Mouse (Mus musculus) forebrain, embryonic 10.5 days (tissue): ENCODE results near the gene Drd1. TPM values are rescaled to one million over a fixed set of nuclear protein-coding genes. Genes with fewer than 3 reads are reported as not detected.

ENCODE experiments used
- DNase-seq: peaks from one replicate; pipeline ENCODE4 v3.0.0-alpha.2; 2017; ENCODE audit warnings: low spot score; ENCODE audit errors: extremely low spot score
- H3K27ac ChIP-seq: fragments of 300-500 bp; sonication (generic); 2 replicates; pipeline ENCODE4 v1.5.1; 2016; ENCODE audit warnings: mild to moderate bottlenecking
- H3K27me3 ChIP-seq: fragments of 300-500 bp; sonication (generic); 2 replicates; pipeline ENCODE4 v1.6.1; 2016; ENCODE audit warnings: mild to moderate bottlenecking; ENCODE audit not compliant: poor library complexity, severe bottlenecking
- H3K36me3 ChIP-seq: fragments of 300-500 bp; sonication (generic); replicated peaks from 2 replicates; pipeline ENCODE4 v1.6.1; 2016; ENCODE audit warnings: mild to moderate bottlenecking, moderate library complexity
- H3K4me1 ChIP-seq: fragments of 300-500 bp; sonication (generic); 2 replicates; pipeline ENCODE4 v1.6.1; 2016
- H3K4me3 ChIP-seq: fragments of 300-500 bp; sonication (generic); 2 replicates; pipeline ENCODE4 v1.5.1; 2016; ENCODE audit warnings: mild to moderate bottlenecking, moderate library complexity
- H3K9me3 ChIP-seq: fragments of 300-500 bp; sonication (generic); 2 replicates; pipeline ENCODE4 v1.6.1; 2016; ENCODE audit warnings: mild to moderate bottlenecking, moderate library complexity
- WGBS: fragments of 180-500 bp; shearing (Covaris S2); methylation state at CpG from one replicate; pipeline ENCODE4 v1.1.7; 2016; 5-methylcytosine and 5-hydroxymethylcytosine counted together
- polyA plus RNA-seq: library from polyadenylated mRNA; unstranded; fragments of >200 nt; fragmentation: Nextera tagmentation; extraction: Ambion mirVana; gene quantifications from 2 replicates; pipeline ENCODE4 v1.2.1, GENCODE M21; 2016

Gene Drd1
- polyA plus RNA-seq, 1 experiment from 2014 or later, result not detected

DNA sequence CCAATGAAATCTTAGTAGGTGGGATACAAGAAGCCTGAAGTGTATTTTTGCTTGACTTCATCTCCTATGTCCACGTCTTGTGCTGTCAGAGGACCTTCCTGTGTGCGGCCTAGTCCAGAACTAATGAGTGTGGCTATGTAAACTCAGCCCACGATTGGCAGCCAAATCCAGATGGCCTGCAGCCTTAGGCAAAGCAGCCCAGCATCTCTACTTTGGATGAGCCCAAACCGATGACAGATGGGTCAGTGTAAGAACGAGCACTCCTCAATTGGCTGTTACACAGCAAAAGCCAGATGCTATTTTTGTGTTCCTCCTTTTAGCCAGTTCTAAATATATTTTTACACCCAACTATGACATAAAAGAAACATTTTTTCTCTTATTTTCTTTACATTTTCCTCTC, 32.2 kb downstream of the Drd1 start:
- H3K4me3 ChIP-seq, result no peak overlapping the region
- H3K9me3 ChIP-seq, result no peaks in the 10 kb centered on the region
- no peaks in the 10 kb centered on the region for H3K27me3 ChIP-seq
- DNase-seq, result no peak
- no peaks in the 10 kb centered on the region for H3K4me1 ChIP-seq
- H3K36me3 ChIP-seq, result no peaks in the 10 kb centered on the region
- H3K27ac ChIP-seq, result no peak overlapping the region
- WGBS, result 62% methylated on average over 5 of the region's 5 CpGs

GRCm38 (mm10) chr13:54008716-54009115, 46.8 kb downstream of the Drd1 start:
- Histone ChIP-seq H3K9me3 (no peaks in the 10 kb centered on the region), H3K27ac (no peak overlapping the region), H3K4me1 (no peaks in the 10 kb centered on the region), H3K36me3 (no peaks in the 10 kb centered on the region), H3K27me3 (no peaks in the 10 kb centered on the region), H3K4me3 (no peak overlapping the region)
- DNase-seq, result no peak
- WGBS, result 92% methylated on average over 4 of the region's 4 CpGs

Other genes starting within 250 kb of the Drd1 start
- 96.2 and 98.2 TPM in 2 replicates for gene Sfxn1, start 16.2 kb upstream of the Drd1 start, polyA plus RNA-seq
- 0.06 TPM in 1 of 2 replicates, not detected in the other for gene Hrh2, start 136.4 kb upstream of the Drd1 start, polyA plus RNA-seq